Mouse (Mus musculus): ENCODE results near the gene Itga6. TPM values are rescaled to one million over a fixed set of nuclear protein-coding genes. Genes with fewer than 3 reads are reported as not detected.

Gene Itga6
- polyA plus RNA-seq, 1 experiment: 71.3 TPM

- DNase-seq (ENCODE audit: low read depth): no peak
Observed at GRCm38 (mm10) chr2:71761081-71761480, 15.7 kb downstream of the Itga6 start.

- DNase-seq (ENCODE audit: low read depth): no peak
Observed at GRCm38 (mm10) chr2:71764525-71764924, 19.1 kb downstream of the Itga6 start.

- DNase-seq (ENCODE audit: low read depth): no peak
Observed at GRCm38 (mm10) chr2:71764961-71765735, 19.7 kb downstream of the Itga6 start.

- no peak for DNase-seq (ENCODE audit: low read depth)
Observed at GRCm38 (mm10) chr2:71766007-71766406, 20.6 kb downstream of the Itga6 start.

GRCm38 (mm10) chr2:71767019-71767610 lies 21.7 kb downstream of the Itga6 start:
- no peak for DNase-seq (ENCODE audit: low read depth)

- DNase-seq (ENCODE audit: low read depth): no peak
Observed at GRCm38 (mm10) chr2:71771762-71772161, 26.3 kb downstream of the Itga6 start.

GRCm38 (mm10) chr2:71773714-71774113 lies 28.3 kb downstream of the Itga6 start:
- no peak for DNase-seq (ENCODE audit: low read depth)

- no peak for DNase-seq (ENCODE audit: low read depth)
Observed at GRCm38 (mm10) chr2:71774246-71774951, 29.0 kb downstream of the Itga6 start.

GRCm38 (mm10) chr2:71775201-71775611 lies 29.8 kb downstream of the Itga6 start:
- DNase-seq (ENCODE audit: low read depth): no peak

- no peak for DNase-seq (ENCODE audit: low read depth)
Observed at GRCm38 (mm10) chr2:71779266-71779888, 34.0 kb downstream of the Itga6 start.

- DNase-seq (ENCODE audit: low read depth): no peak
Observed at GRCm38 (mm10) chr2:71780016-71780415, 34.6 kb downstream of the Itga6 start.

GRCm38 (mm10) chr2:71785260-71785659 lies 39.8 kb downstream of the Itga6 start:
- DNase-seq (ENCODE audit: low read depth): no peak

GRCm38 (mm10) chr2:71786060-71786459 lies 40.6 kb downstream of the Itga6 start:
- no peak for DNase-seq (ENCODE audit: low read depth)

- no peak for DNase-seq (ENCODE audit: low read depth)
Observed at GRCm38 (mm10) chr2:71786591-71787155, 41.3 kb downstream of the Itga6 start.

- DNase-seq (ENCODE audit: low read depth): no peak
Observed at GRCm38 (mm10) chr2:71787156-71787590, 41.8 kb downstream of the Itga6 start.

GRCm38 (mm10) chr2:71787591-71788460 lies 42.4 kb downstream of the Itga6 start:
- DNase-seq (ENCODE audit: low read depth): no peak

- no peak for DNase-seq (ENCODE audit: low read depth)
Observed at GRCm38 (mm10) chr2:71790752-71791151, 45.3 kb downstream of the Itga6 start.

GRCm38 (mm10) chr2:71791203-71791602 lies 45.8 kb downstream of the Itga6 start:
- DNase-seq (ENCODE audit: low read depth): no peak

- DNase-seq (ENCODE audit: low read depth): no peak
Observed at GRCm38 (mm10) chr2:71794139-71794538, 48.7 kb downstream of the Itga6 start.

- no peak for DNase-seq (ENCODE audit: low read depth)
Observed at GRCm38 (mm10) chr2:71796787-71797186, 51.4 kb downstream of the Itga6 start.

GRCm38 (mm10) chr2:71800798-71801197 lies 55.4 kb downstream of the Itga6 start:
- no peak for DNase-seq (ENCODE audit: low read depth)
